Mouse (Mus musculus) limb, embryonic 14.5 days (tissue): ENCODE measurements at regions not wholly inside any gene's neighbourhood (a gene's known extent, or its start where the extent isn't known, plus 50 kb on each side); places are given as distances from the start of the nearest gene placed in this dataset.

ENCODE experiments used
- ATAC-seq: fragments of 200-750 bp; cut with Nextera tagmentation; 2 replicates; pipeline ENCODE4 v1.8.0; 2017; ENCODE audit warnings: low read depth, moderate number of reproducible peaks, moderate TSS enrichment; ENCODE audit not compliant: low FRiP score
- DNase-seq: peaks from one replicate; pipeline ENCODE4 v3.0.0-alpha.2; 2015; ENCODE audit warnings: low spot score
- H3K27ac ChIP-seq: fragments of 300-500 bp; sonication (generic); replicated peaks from 2 replicates; pipeline ENCODE4 v1.5.1; 2014; ENCODE audit warnings: low read depth, mild to moderate bottlenecking, low read length, moderate library complexity, mixed read lengths
- H3K27me3 ChIP-seq: fragments of 300-500 bp; sonication (generic); 2 replicates; pipeline ENCODE4 v1.6.1; 2014; ENCODE audit warnings: low read length, mixed read lengths; ENCODE audit not compliant: control insufficient read depth, insufficient read depth
- H3K36me3 ChIP-seq: fragments of 300-500 bp; sonication (generic); 2 replicates; pipeline ENCODE4 v1.6.1; 2014; ENCODE audit warnings: mild to moderate bottlenecking, low read length, moderate library complexity, mixed read lengths; ENCODE audit not compliant: control insufficient read depth, insufficient read depth
- H3K4me1 ChIP-seq: fragments of 300-500 bp; sonication (generic); 2 replicates; pipeline ENCODE4 v1.6.1; 2014; ENCODE audit warnings: antibody characterized with exemption, low read length, mixed read lengths; ENCODE audit not compliant: control insufficient read depth, insufficient read depth
- H3K4me2 ChIP-seq: fragments of 300-500 bp; sonication (generic); replicated peaks from 2 replicates; pipeline ENCODE4 v1.6.1; 2014; ENCODE audit warnings: low read depth, mild to moderate bottlenecking, low read length, moderate library complexity; ENCODE audit not compliant: severe bottlenecking
- H3K4me3 ChIP-seq: fragments of 300-500 bp; sonication (generic); replicated peaks from 2 replicates; pipeline ENCODE4 v1.5.1; 2014; ENCODE audit warnings: low read length
- H3K9ac ChIP-seq: fragments of 300-500 bp; sonication (generic); 2 replicates; pipeline ENCODE4 v1.6.1; 2014; ENCODE audit warnings: mild to moderate bottlenecking, low read depth, low read length, moderate library complexity; ENCODE audit not compliant: severe bottlenecking
- H3K9me3 ChIP-seq: fragments of 300-500 bp; sonication (generic); 2 replicates; pipeline ENCODE4 v1.6.1; 2016; ENCODE audit warnings: low read length; ENCODE audit not compliant: control insufficient read depth
- POLR2A ChIP-seq: fragments of 200-500 bp; IDR thresholded peaks from 2 replicates; pipeline ENCODE4 v1.8.0; 2012; ENCODE audit warnings: inconsistent platforms, mild to moderate bottlenecking, moderate library complexity, borderline replicate concordance; ENCODE audit not compliant: insufficient read depth, insufficient read length; ENCODE audit errors: extremely low read depth
- WGBS: fragments of 180-500 bp; shearing (Covaris S2); extraction: QIAGEN DNeasy Blood & Tissue Kit; methylation state at CpG from one replicate; pipeline ENCODE4 v1.1.7; 2014; 5-methylcytosine and 5-hydroxymethylcytosine counted together

DNA sequence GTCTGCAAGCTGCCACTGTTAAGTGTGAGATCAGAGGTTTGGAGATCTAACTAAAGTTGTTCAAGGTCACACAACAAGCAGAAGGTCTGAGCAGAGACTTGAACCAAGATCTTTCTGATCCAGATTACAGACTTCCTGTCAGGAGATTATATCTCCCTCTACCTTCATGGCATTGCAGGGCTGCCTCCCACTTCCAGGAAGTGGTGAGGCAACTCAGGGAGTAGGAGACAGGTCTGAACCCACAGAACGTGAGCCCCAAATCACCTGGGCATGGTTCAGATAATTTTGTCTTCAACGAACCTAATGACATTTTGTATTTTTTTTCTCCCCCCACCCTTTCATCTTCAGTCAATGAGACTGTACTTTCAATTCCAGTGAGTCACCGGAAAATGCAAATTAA is 135.2 kb downstream of the Utp6 start:
- Histone ChIP-seq H3K36me3 (no peaks in the 10 kb centered on the region), H3K27ac (no peak overlapping the region), H3K4me3 (no peak overlapping the region), H3K27me3 (no peaks in the 10 kb centered on the region), H3K9ac (no peak overlapping the region), H3K4me1 (no peaks in the 10 kb centered on the region), H3K9me3 (no peaks in the 10 kb centered on the region), H3K4me2 (no peak overlapping the region)
- no peak for TF ChIP-seq POLR2A
- DNase-seq (no peak), ATAC-seq (no peak)
- WGBS: 81% methylated on average over 3 of the region's 3 CpGs

GRCm38 (mm10) chr11:79825881-79826280 is 136.3 kb downstream of the Utp6 start:
- TF ChIP-seq POLR2A: no peak
- Histone ChIP-seq H3K9me3 (no peaks in the 10 kb centered on the region), H3K27ac (no peak overlapping the region), H3K4me3 (no peak overlapping the region), H3K4me1 (no peaks in the 10 kb centered on the region), H3K36me3 (no peaks in the 10 kb centered on the region), H3K27me3 (no peaks in the 10 kb centered on the region), H3K4me2 (no peak overlapping the region), H3K9ac (no peak overlapping the region)
- ATAC-seq (no peak), DNase-seq (no peak)
- 74% methylated on average over 4 of the region's 4 CpGs for WGBS

- Histone ChIP-seq H3K9me3 (no peaks in the 10 kb centered on the region), H3K4me1 (no peaks in the 10 kb centered on the region), H3K36me3 (no peaks in the 10 kb centered on the region), H3K27ac (no peak overlapping the region), H3K9ac (no peak overlapping the region), H3K27me3 (no peaks in the 10 kb centered on the region), H3K4me3 (no peak overlapping the region), H3K4me2 (no peak overlapping the region)
- DNase-seq (no peak), ATAC-seq (no peak)
- WGBS: 78% methylated on average over 11 of the region's 11 CpGs
- TF ChIP-seq POLR2A: no peak
Observed at GRCm38 (mm10) chr11:79823631-79824310, 138.4 kb downstream of the Utp6 start.

DNA sequence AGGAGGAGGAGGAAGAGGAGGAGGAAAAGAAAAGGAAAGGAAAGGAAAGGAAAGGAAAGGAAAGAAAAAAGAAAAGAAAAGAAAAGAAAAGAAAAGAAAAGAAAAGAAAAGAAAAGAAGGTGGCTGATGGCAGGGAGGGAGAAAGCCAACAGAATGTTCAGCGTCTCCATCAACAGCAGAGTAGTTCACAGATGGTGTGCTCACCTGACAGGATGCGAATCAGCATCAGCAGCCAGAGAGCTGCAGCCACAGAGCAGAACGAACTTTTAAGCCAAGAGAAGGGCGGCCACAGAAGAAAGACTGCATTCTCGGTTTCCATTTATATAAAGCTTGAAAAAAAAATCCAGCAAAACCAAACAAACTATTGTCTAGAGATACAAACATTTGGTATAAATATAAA is 140.2 kb downstream of the Utp6 start:
- Histone ChIP-seq H3K4me2 (no peak overlapping the region), H3K4me3 (no peak overlapping the region), H3K27me3 (no peaks in the 10 kb centered on the region), H3K36me3 (no peaks in the 10 kb centered on the region), H3K4me1 (no peaks in the 10 kb centered on the region), H3K9me3 (no peaks in the 10 kb centered on the region), H3K27ac (no peak overlapping the region), H3K9ac (no peak overlapping the region)
- ATAC-seq (no peak), DNase-seq (no peak)
- 72% methylated on average over 5 of the region's 5 CpGs for WGBS
- TF ChIP-seq POLR2A: no peak

DNA sequence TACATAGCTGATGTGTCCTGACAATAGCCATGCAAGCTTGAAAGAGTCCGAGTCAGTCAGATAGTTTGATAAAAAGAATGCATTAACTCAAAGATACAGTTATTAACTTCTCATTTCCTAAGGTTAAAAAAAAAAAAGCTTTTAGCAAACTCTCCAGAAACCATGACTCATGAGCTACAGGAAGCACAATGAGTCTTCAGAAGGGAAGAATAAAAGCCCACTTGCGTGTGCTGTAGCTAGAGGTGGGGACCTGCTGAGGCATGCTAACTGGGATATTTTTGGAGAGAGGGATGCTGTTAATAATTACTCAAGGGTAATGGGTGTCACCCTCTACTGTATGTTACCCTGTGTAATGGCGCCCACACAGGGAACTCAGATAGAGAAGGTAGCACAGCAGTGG is 147.0 kb downstream of the Utp6 start:
- no peak for ATAC-seq
- no peak overlapping the region for H3K27ac ChIP-seq
- no peak overlapping the region for H3K4me3 ChIP-seq
- 91% methylated on average over 3 of the region's 3 CpGs for WGBS
- TF ChIP-seq POLR2A: no peak
- H3K4me1 ChIP-seq: no peaks in the 10 kb centered on the region
- no peaks in the 10 kb centered on the region for H3K27me3 ChIP-seq
- H3K36me3 ChIP-seq: no peaks in the 10 kb centered on the region
- H3K9me3 ChIP-seq: peaks cover 10% of the 10 kb centered on the region; the same call in 1 of the 2 replicates
- H3K9ac ChIP-seq: no peak overlapping the region
- H3K4me2 ChIP-seq: no peak overlapping the region
- no peak for DNase-seq
